ENCODE assay signal across 28 mouse cellular contexts in the genomic region with DNA sequence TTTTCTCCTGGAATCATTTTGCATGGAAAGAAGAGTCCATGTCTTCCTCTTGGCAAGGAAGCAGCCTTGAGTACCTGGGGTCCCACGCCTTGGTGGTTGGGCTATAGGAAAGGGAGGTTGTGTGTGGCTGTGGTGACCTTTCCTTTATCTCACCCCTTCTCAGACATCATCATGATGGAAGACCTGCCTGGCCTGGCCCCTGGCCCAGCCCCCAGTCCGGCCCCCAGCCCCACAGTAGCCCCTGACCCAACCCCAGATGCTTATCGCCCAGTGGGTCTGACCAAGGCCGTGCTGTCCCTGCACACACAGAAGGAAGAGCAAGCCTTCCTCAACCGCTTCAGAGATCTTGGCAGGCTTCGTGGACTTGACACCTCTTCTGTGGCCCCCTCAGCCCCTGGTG. TPM values are rescaled to one million over a fixed set of nuclear protein-coding genes. Genes with fewer than 3 reads are reported as not detected.
DNase-seq lines count a peak whose midpoint lies in the region; ATAC-seq and TF ChIP-seq lines count a peak whose summit lies in the region.
"Had no signal": no experiment of that assay in that cellular context is flagged by ENCODE, and none has a peak within 500 bp of the region (broad histone marks: within the 10 kb centered on the region; RNA-seq: fewer than 3 reads in every experiment).

No protein-coding gene starts in this region.

- H3K9ac ChIP-seq in limb, embryonic 11.5 days (ENCODE audit: low read length): no peak overlapping the region
- H3K9ac ChIP-seq: forebrain, postnatal 0 days; limb, embryonic 12.5 days; neural tube, embryonic 15.5 days had no signal

- peaks cover 5% of the 10 kb centered on the region for H3K4me1 ChIP-seq in limb, embryonic 11.5 days (ENCODE audit: control insufficient read depth, insufficient read depth, low read length)
- H3K4me1 ChIP-seq in limb, embryonic 10.5 days: peaks cover 20% of the 10 kb centered on the region

- H3K36me3 ChIP-seq in limb, embryonic 11.5 days (ENCODE audit: control insufficient read depth, insufficient read depth, low read length): peaks cover 24% of the 10 kb centered on the region; the same call in 1 of the 2 replicates
- H3K36me3 ChIP-seq in limb, embryonic 10.5 days: peaks cover 92% of the 10 kb centered on the region
- H3K36me3 ChIP-seq in splenic B cell, adult 2 months (ENCODE audit: control insufficient read depth, insufficient read depth, low read length, poor library complexity, severe bottlenecking): peaks cover 55% of the 10 kb centered on the region

- H3K4me3 ChIP-seq in gastrocnemius, adult 2 months: no peak overlapping the region
- no peak overlapping the region for H3K4me3 ChIP-seq in limb, embryonic 11.5 days (ENCODE audit: low read depth, low read length)
- no peak overlapping the region for H3K4me3 ChIP-seq in limb, embryonic 10.5 days
- H3K4me3 ChIP-seq: limb, embryonic 12.5 days; neural tube, embryonic 15.5 days had no signal

- no peak overlapping the region for H3K27ac ChIP-seq in gastrocnemius, adult 2 months
- 0 out of 2 replicates have a peak overlapping the region, but pooled peaks have one; percentile 18 for H3K27ac ChIP-seq in limb, embryonic 11.5 days (replicated peaks; ENCODE audit: low read depth, low read length)
- H3K27ac ChIP-seq in limb, embryonic 10.5 days: no peak overlapping the region
- H3K27ac ChIP-seq: limb, embryonic 12.5 days; neural tube, embryonic 15.5 days; stomach, postnatal 0 days had no signal

- no peaks in the 10 kb centered on the region for H3K27me3 ChIP-seq in limb, embryonic 11.5 days (ENCODE audit: control insufficient read depth, insufficient read depth, low read length)
- no peaks in the 10 kb centered on the region for H3K27me3 ChIP-seq in limb, embryonic 10.5 days (ENCODE audit: low read depth, poor library complexity, severe bottlenecking)
- no peaks in the 10 kb centered on the region for H3K27me3 ChIP-seq in splenic B cell, adult 2 months (ENCODE audit: control insufficient read depth, insufficient read depth, low read length, poor library complexity, severe bottlenecking)
- H3K27me3 ChIP-seq: limb, embryonic 12.5 days; neural tube, embryonic 15.5 days had no signal

- no peak overlapping the region for H3K4me2 ChIP-seq in limb, embryonic 11.5 days (ENCODE audit: low read depth, severe bottlenecking)
- H3K4me2 ChIP-seq: limb, embryonic 12.5 days; midbrain, embryonic 11.5 days; neural tube, embryonic 15.5 days had no signal

- intact Hi-C loops in gastrocnemius, adult 2 months (cut with DNase I): loop anchor here (10.0 kb wide), 1 partner anchor 810 kb away; the partner anchor contains the start of gene Gps2
- intact Hi-C loops in gastrocnemius, postnatal 36 days (cut with DNase I): no loop called here

- no peaks in the 10 kb centered on the region for H3K9me3 ChIP-seq in limb, embryonic 11.5 days (ENCODE audit: control insufficient read depth, low read length)
- no peaks in the 10 kb centered on the region for H3K9me3 ChIP-seq in limb, embryonic 10.5 days (replicated peaks)
- H3K9me3 ChIP-seq: limb, embryonic 12.5 days; neural tube, embryonic 15.5 days had no signal

- ATAC-seq in limb, embryonic 11.5 days (ENCODE audit: insufficient number of reproducible peaks, low FRiP score, low TSS enrichment, low read depth): no peak
- ATAC-seq: forebrain, postnatal 0 days; intestine, embryonic 16.5 days had no signal

- 89% methylated on average over 6 of the region's 6 CpGs for WGBS in limb, embryonic 11.5 days
- 85% methylated on average over 6 of the region's 6 CpGs for WGBS in limb, embryonic 10.5 days

- no peak for TF ChIP-seq CTCF in gastrocnemius, adult 2 months (IDR thresholded peaks at IDR 0.05)

- DNase-seq in gastrocnemius, adult 2 months: peak; percentile 23
- no peak for DNase-seq in gastrocnemius, postnatal 36 days
- DNase-seq in limb, embryonic 11.5 days (ENCODE audit: low spot score): no peak
- DNase-seq in limb, embryonic 10.5 days (ENCODE audit: low spot score): no peak
- DNase-seq in naive thymus-derived CD4-positive, alpha-beta T cell, adult 2 months (ENCODE audit: low read depth): peak; percentile 25
- peak; percentile 12 for DNase-seq in splenic B cell, adult 2 months (ENCODE audit: low read depth, low spot score)
- DNase-seq: adrenal gland, adult 2 months; cerebellum, postnatal 36 days; forebrain, postnatal 0 days; gastrocnemius, postnatal 10 days; heart, postnatal 14 days; kidney, adult 8-10 months; kidney, postnatal 10 days; layer of hippocampus, postnatal 36 days; lung, postnatal 36 days; retina, postnatal 1 day; right cerebral cortex, postnatal 14 days had no signal

RNA-seq across cellular contexts. Expression of gene Per1, which starts 10.2 kb away (rescaled TPM):
- 10 to 100 TPM; 68.2 to 76.8 TPM for total RNA-seq in gastrocnemius, adult 2 months (2021)
- total RNA-seq in gastrocnemius, postnatal 36 days (2021): 10 to 100 TPM; 60.9 to 89.0 TPM
- polyA plus RNA-seq in limb, embryonic 11.5 days (2014; fragmentation: Nextera tagmentation; extraction: Ambion mirVana): 8.0 and 9.1 TPM in 2 replicates
- polyA plus RNA-seq in limb, embryonic 10.5 days (2016; fragmentation: Nextera tagmentation; extraction: Ambion mirVana): 10.3 and 10.8 TPM in 2 replicates

RNA-seq across cellular contexts. Expression of gene Hes7, which starts 15.0 kb away (rescaled TPM):
- total RNA-seq in gastrocnemius, adult 2 months (2021): not detected
- not detected for total RNA-seq in gastrocnemius, postnatal 36 days (2021)
- polyA plus RNA-seq in limb, embryonic 11.5 days (2014; fragmentation: Nextera tagmentation; extraction: Ambion mirVana): 0.54 and 0.65 TPM in 2 replicates
- 0.53 and 0.90 TPM in 2 replicates for polyA plus RNA-seq in limb, embryonic 10.5 days (2016; fragmentation: Nextera tagmentation; extraction: Ambion mirVana)
- total RNA-seq: adrenal gland, adult 2 months; gastrocnemius, postnatal 10 days; granulocyte monocyte progenitor cell, adult 5-6 weeks; liver, adult 2 months; megakaryocyte, adult 5-6 weeks had no signal

RNA-seq across cellular contexts. Expression of gene Vamp2, which starts 16.9 kb away (rescaled TPM):
- total RNA-seq in gastrocnemius, adult 2 months (2021): 10 to 100 TPM; 38.0 to 42.7 TPM
- 10 to 100 TPM; 26.7 to 38.1 TPM for total RNA-seq in gastrocnemius, postnatal 36 days (2021)
- polyA plus RNA-seq in limb, embryonic 11.5 days (2014; fragmentation: Nextera tagmentation; extraction: Ambion mirVana): 64.2 and 73.3 TPM in 2 replicates
- 51.1 and 72.1 TPM in 2 replicates for polyA plus RNA-seq in limb, embryonic 10.5 days (2016; fragmentation: Nextera tagmentation; extraction: Ambion mirVana)

RNA-seq across cellular contexts. Expression of gene 9130213A22Rik, which starts 17.2 kb away (rescaled TPM):
- total RNA-seq in gastrocnemius, adult 2 months (2021): under 1 TPM in 1 of 2 experiments, not detected in 1; 0.20 TPM
- not detected for total RNA-seq in gastrocnemius, postnatal 36 days (2021)
- polyA plus RNA-seq in limb, embryonic 11.5 days (2014; fragmentation: Nextera tagmentation; extraction: Ambion mirVana): 0.19 TPM in 1 of 2 replicates, not detected in the other
- 0.15 and 0.29 TPM in 2 replicates for polyA plus RNA-seq in limb, embryonic 10.5 days (2016; fragmentation: Nextera tagmentation; extraction: Ambion mirVana)
- total RNA-seq: granulocyte monocyte progenitor cell, adult 5-6 weeks; liver, adult 2 months; megakaryocyte, adult 5-6 weeks had no signal
- polyA plus RNA-seq: embryonic facial prominence, embryonic 11.5 days; hindbrain, embryonic 11.5 days; liver, embryonic 16.5 days had no signal

RNA-seq across cellular contexts. Expression of gene Aloxe3, which starts 20.5 kb away (rescaled TPM):
- total RNA-seq in gastrocnemius, adult 2 months (2021): not detected
- total RNA-seq in gastrocnemius, postnatal 36 days (2021): not detected
- 0.17 and 0.25 TPM in 2 replicates for polyA plus RNA-seq in limb, embryonic 11.5 days (2014; fragmentation: Nextera tagmentation; extraction: Ambion mirVana)
- polyA plus RNA-seq in limb, embryonic 10.5 days (2016; fragmentation: Nextera tagmentation; extraction: Ambion mirVana): 0.28 and 0.39 TPM in 2 replicates
- total RNA-seq: granulocyte monocyte progenitor cell, adult 5-6 weeks; heart, postnatal 14 days; liver, adult 2 months had no signal

Comparison
In these comparisons a context has a peak if more than half of its experiments do, and no peak if none do; other contexts are left out.
1. DNase-seq: peak in gastrocnemius, adult 2 months (single experiment), naive thymus-derived CD4-positive, alpha-beta T cell, adult 2 months (single experiment) and splenic B cell, adult 2 months (single experiment); none in gastrocnemius, postnatal 36 days (0 of 2), limb, embryonic 11.5 days (single experiment) and limb, embryonic 10.5 days (single experiment).